Mouse (Mus musculus) ES-Bruce4 (cell line): ENCODE measurements around the gene Casz1. TPM values are rescaled to one million over a fixed set of nuclear protein-coding genes. Genes with fewer than 3 reads are reported as not detected.

Experiments used
- H3K27ac ChIP-seq: 2 replicates; pipeline ENCODE4 v1.5.1; 2012; ENCODE audit warnings: low read length, inconsistent platforms; ENCODE audit not compliant: insufficient read depth
- H3K27me3 ChIP-seq: 2 replicates; pipeline ENCODE4 v1.6.1; 2012; ENCODE audit warnings: mild to moderate bottlenecking, low read length, inconsistent platforms; ENCODE audit not compliant: control insufficient read depth, poor library complexity, insufficient read depth, severe bottlenecking
- H3K36me3 ChIP-seq: 2 replicates; pipeline ENCODE4 v1.6.1; 2012; ENCODE audit warnings: inconsistent platforms, mild to moderate bottlenecking, low read length, moderate library complexity; ENCODE audit not compliant: control insufficient read depth, poor library complexity, insufficient read depth, severe bottlenecking
- H3K4me1 ChIP-seq: one replicate; pipeline ENCODE4 v1.8.1; 2011; ENCODE audit warnings: low read length; ENCODE audit not compliant: control insufficient read depth, insufficient read depth
- H3K4me3 ChIP-seq: 2 replicates; pipeline ENCODE4 v1.5.1; 2011; ENCODE audit warnings: low read depth, mild to moderate bottlenecking, low read length
- H3K9ac ChIP-seq: 2 replicates; pipeline ENCODE4 v1.6.1; 2012; ENCODE audit warnings: low read depth, mild to moderate bottlenecking, inconsistent platforms; ENCODE audit not compliant: poor library complexity, severe bottlenecking
- H3K9me3 ChIP-seq: replicated peaks from 2 replicates; pipeline ENCODE4 v1.6.1; 2012; ENCODE audit warnings: mild to moderate bottlenecking, low read length, inconsistent platforms; ENCODE audit not compliant: control insufficient read depth, poor library complexity, insufficient read depth, severe bottlenecking
- CTCF ChIP-seq: IDR thresholded peaks from one replicate; pipeline ENCODE4 v1.8.1; 2011; ENCODE audit warnings: low read depth, low read length
- EP300 ChIP-seq: IDR thresholded peaks from 2 replicates; pipeline ENCODE4 v1.6.1; 2011; ENCODE audit warnings: low read depth, low read length; ENCODE audit not compliant: insufficient read depth
- POLR2A ChIP-seq: IDR thresholded peaks from one replicate; pipeline ENCODE4 v1.8.1; 2011; ENCODE audit warnings: low read length; ENCODE audit not compliant: insufficient read depth
- polyA plus RNA-seq: library from polyadenylated mRNA; stranded (reverse); fragments of >200 nt; gene quantifications from 2 replicates; pipeline ENCODE4 v1.2.4, GENCODE M21; 2011; ENCODE audit warnings: low read depth; ENCODE audit not compliant: missing spikeins, insufficient read depth, insufficient read length

The Casz1 gene
- polyA plus RNA-seq, 1 experiment, result 15.6 TPM

GRCm38 (mm10) chr4:148785995-148786394, 18.2 kb upstream of the Casz1 start:
- H3K27ac ChIP-seq, result no peak overlapping the region
- H3K36me3 ChIP-seq, result no peaks in the 10 kb centered on the region
- no peaks in the 10 kb centered on the region for H3K27me3 ChIP-seq
- TF ChIP-seq POLR2A, result no peak
- TF ChIP-seq CTCF, result no peak
- no peak for TF ChIP-seq EP300
- H3K9me3 ChIP-seq, result no peaks in the 10 kb centered on the region
- H3K9ac ChIP-seq, result no peak overlapping the region
- peaks cover 5% of the 10 kb centered on the region for H3K4me1 ChIP-seq
- no peak overlapping the region for H3K4me3 ChIP-seq

GRCm38 (mm10) chr4:148790940-148791339, 13.3 kb upstream of the Casz1 start:
- H3K27me3 ChIP-seq, result no peaks in the 10 kb centered on the region
- H3K4me3 ChIP-seq, result no peak overlapping the region
- no peak overlapping the region for H3K27ac ChIP-seq
- no peak overlapping the region for H3K9ac ChIP-seq
- H3K36me3 ChIP-seq, result no peaks in the 10 kb centered on the region
- no peaks in the 10 kb centered on the region for H3K9me3 ChIP-seq
- peaks cover 15% of the 10 kb centered on the region for H3K4me1 ChIP-seq
- TF ChIP-seq POLR2A (no peak), CTCF (no peak), EP300 (no peak)

GRCm38 (mm10) chr4:148795038-148795437, 9.2 kb upstream of the Casz1 start:
- Histone ChIP-seq H3K4me3 (no peak overlapping the region), H3K9me3 (no peaks in the 10 kb centered on the region), H3K27me3 (no peaks in the 10 kb centered on the region), H3K27ac (no peak overlapping the region), H3K9ac (no peak overlapping the region), H3K4me1 (peaks cover 12% of the 10 kb centered on the region), H3K36me3 (no peaks in the 10 kb centered on the region)
- TF ChIP-seq POLR2A, result no peak

- no peak overlapping the region for H3K4me3 ChIP-seq
- H3K36me3 ChIP-seq, result no peaks in the 10 kb centered on the region
- H3K27ac ChIP-seq, result no peak overlapping the region
- H3K9ac ChIP-seq, result no peak overlapping the region
- H3K9me3 ChIP-seq, result no peaks in the 10 kb centered on the region
- TF ChIP-seq POLR2A (no peak), CTCF (no peak), EP300 (no peak)
- peaks cover 5% of the 10 kb centered on the region for H3K4me1 ChIP-seq
- H3K27me3 ChIP-seq, result no peaks in the 10 kb centered on the region
These were observed 6.5 kb upstream of the Casz1 start for GRCm38 (mm10) chr4:148797475-148798324.

GRCm38 (mm10) chr4:148803031-148803430, 1.2 kb upstream of the Casz1 start:
- peaks cover 9% of the 10 kb centered on the region for H3K27me3 ChIP-seq
- TF ChIP-seq POLR2A, result no peak

GRCm38 (mm10) chr4:148803636-148804035, 593 bp upstream of the Casz1 start:
- Histone ChIP-seq H3K27ac (no peak overlapping the region), H3K4me1 (peaks cover 2% of the 10 kb centered on the region), H3K36me3 (no peaks in the 10 kb centered on the region), H3K9me3 (no peaks in the 10 kb centered on the region), H3K9ac (no peak overlapping the region), H3K27me3 (peaks cover 9% of the 10 kb centered on the region), H3K4me3 (no peak overlapping the region)
- TF ChIP-seq CTCF, result no peak
- TF ChIP-seq EP300, result no peak
- no peak for TF ChIP-seq POLR2A

More at GRCm38 (mm10) chr4:148803031-148803430, 1.2 kb upstream of the Casz1 start:
- H3K4me3 ChIP-seq, result no peak overlapping the region
- no peak overlapping the region for H3K9ac ChIP-seq
- H3K36me3 ChIP-seq, result no peaks in the 10 kb centered on the region
- H3K27ac ChIP-seq, result no peak overlapping the region
- H3K4me1 ChIP-seq, result peaks cover 2% of the 10 kb centered on the region
- H3K9me3 ChIP-seq, result no peaks in the 10 kb centered on the region
